Mouse (Mus musculus): ENCODE results near the gene Atp5mpl.
A peak's percentile ranks its signal among the peaks of the same experiment; 100 is the strongest.

The Atp5mpl gene

DNA sequence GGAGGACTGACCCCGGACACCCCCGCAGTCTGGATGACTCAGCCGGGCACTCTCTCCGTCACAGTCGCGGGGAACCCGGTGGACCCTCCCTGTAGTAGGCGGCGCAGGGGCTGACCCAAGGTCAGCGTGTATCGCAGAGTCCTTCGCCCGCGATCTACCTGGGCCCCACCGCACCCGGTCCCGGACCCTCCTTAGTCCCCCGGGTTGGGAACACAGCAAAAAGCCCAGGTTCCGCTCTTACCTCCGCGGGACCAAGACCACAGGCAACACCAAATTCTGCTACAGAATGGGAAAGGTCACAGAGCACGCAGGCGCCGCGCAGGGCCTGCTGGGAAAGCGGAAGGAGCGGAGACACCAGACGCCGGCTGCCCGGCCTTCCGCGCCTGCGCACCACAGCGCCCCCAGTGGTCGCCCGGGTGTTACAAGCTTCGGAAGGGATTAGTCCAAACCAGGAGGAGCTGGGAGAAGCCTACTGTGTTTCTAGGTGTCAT is at the start of gene Atp5mpl:
Atp5mpl (minus strand) TSS at position 295 of the 491 bp plus-strand sequence.
- peak; percentile 97 to 98 for DNase-seq

DNA sequence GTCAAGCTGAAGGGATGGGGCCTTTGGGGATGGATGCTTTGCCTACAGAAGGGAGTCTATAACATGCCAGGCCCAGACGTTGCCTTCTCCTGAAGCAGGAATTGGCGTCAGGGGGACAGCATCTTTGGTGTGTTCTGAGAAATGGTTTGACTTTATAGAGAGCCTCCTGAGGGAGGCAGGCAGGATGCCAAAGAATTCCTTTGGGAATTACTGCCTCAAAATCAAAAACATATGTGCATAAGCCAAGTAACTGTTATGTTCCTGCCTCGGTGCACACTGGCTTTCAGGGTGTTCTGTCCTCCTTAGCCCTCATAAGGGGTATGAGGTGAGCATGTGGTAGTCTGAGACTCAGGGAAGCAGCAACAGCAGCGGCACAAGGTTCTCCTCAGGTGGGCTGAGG is 49.6 kb upstream of the Atp5mpl start:
- DNase-seq = no peak

DNA sequence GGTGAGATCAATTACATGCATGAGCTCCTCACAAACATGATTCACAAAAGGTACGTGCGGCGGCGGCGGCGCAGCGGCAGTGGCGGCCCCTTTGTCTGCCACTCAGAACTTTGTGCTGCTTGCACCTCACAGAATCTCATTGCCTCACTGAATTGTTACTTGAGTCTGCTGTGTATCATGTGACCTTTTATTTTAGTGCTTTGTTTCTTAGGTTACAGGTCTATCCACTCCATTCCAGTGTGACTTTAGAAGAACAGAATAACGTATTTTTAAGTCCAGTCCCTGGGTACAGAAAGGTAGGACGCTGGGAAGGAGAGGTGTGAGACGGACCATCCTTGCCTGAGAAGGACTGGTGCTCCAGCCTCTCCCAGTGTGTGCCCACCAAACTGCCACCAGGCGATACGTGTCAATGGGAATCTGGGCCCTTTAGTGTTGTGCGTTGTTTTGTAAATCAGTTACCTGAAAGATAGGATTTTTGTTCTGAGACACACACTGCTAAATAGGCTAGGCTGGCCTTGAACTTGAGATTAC is 46.6 kb upstream of the Atp5mpl start:
- DNase-seq = no peak

DNA sequence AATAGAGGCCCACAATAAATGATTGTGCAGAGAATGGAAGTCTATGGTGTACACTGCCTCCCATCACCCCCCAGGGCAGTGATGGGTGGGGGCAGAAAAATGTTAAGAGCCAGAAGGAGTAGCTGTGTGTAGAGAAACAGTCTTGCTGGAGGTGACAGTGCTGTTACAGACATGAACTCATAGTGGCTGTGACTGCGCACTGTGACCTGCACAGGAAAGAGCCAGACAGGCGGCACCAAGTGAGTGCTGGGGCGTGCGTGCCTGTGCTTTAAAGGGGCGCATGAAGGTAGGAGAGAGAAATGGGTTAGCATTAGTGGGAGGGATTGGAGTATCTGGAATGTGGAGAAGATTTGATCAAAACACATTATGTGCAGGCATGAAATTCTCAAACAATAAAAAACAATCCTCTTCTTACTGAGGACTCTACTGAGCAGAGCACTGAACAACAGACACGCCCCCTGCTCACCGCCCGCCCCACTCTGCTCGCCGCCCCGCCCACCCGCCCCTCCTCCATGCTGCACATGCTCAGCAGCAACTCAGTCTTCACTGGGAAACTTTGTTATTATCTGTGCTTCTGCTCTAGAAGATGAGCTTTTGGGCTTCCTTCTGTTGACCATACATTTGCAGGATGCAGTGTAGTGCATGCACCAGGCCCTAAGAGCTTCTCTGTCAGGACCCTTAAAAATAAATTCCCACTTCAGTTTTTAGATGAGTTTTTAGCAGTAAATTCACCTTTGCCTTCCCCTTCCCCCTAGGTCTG is 45.9 kb upstream of the Atp5mpl start:
- DNase-seq = no peak

DNA sequence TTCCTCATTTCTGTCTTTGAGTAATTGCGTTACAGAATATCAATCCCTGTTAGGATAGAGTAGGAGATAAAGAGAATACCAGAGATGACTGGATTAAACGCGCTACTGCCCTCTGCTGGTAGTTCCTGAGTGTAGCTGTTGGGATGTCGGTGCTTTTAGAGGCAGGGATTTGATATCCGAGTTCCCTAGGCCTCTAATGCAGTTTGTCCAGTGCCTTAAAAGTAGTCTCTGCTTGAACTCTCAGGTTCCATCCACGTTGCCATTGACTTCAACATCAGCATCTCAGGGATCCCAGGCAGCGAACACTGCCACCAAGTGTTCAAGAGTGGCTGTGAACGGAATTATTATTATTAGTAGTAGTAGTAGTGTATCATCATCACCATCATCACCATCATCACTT is 34.4 kb upstream of the Atp5mpl start:
- DNase-seq = peak; percentile 61 to 66

DNA sequence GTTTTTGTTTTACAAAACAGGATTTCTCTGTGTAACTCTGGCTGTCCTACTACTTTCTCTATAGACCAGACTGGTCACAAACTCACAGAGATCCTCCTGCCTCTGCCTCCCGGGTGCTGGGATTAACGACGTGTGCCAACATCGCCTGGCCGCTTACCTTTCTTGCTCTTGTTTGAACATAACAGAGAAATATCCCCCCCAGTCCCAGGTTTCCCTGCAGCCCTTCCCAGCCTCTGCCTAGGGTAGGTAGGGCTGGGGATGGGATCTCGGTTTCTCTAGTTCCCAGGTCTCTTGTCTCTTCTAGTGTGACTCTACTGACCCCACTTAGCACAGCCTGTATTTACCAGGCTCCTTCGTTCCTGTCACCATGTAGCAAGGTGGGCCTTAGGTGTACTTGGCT is 33.0 kb upstream of the Atp5mpl start:
- DNase-seq = no peak

DNA sequence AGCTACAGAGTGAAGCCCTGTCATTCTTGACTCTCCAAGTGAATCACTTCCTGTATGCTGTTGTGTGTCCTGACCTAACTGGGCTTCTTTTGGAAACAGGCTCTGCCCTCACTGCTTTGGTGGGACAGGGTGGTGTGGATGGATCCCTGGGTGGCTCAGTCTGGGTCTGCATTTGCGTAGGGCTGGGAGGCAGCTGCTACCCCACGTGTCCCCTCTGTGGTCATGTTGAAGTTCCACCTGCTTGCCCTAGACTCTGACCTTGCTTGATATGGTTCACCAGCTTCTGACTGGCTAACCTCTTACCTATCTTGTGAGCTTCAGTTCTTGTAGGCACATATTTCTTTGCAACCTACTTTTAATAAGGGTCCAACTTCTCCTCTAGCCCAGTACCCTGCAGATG is 28.4 kb upstream of the Atp5mpl start:
- no peak for DNase-seq

DNA sequence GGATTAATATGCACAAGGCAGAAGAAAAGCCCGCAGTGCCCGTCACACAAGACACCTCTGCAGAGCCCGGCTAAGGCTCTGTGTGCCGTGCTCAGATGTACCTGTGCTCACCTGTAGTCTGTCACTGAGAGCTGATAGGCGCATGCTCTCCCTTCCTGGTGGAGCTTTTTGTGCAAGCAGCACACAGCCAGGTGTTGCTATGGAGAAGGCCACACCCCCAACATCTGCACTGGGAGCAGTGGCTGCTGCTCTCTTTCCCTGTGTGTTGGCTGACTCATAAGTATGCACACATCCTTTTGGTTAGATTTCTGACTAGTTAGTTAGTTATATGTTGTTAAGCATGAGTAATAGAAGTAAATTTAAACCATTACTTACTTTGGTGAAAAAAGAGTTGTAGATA is 25.8 kb upstream of the Atp5mpl start:
- DNase-seq = no peak

DNA sequence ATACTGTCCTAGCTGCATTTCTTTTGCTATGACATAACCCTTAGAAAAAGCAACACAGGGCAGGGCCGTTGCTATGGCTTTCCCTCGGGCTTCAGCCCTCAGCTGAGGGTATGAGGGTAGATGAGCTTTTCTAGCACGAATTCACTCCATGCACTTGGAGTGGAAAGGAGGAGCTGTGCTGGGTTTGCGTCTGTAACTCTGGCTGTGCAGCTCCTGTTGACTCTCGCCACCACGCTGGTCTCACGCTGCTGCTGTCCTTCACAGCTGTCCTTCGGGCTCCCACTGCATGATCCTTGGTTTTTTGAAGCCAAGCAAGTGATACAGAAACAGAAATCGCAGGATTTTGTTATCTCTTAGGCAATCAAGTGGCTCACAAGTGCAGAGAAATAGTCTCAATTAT is 20.0 kb upstream of the Atp5mpl start:
- DNase-seq = no peak

DNA sequence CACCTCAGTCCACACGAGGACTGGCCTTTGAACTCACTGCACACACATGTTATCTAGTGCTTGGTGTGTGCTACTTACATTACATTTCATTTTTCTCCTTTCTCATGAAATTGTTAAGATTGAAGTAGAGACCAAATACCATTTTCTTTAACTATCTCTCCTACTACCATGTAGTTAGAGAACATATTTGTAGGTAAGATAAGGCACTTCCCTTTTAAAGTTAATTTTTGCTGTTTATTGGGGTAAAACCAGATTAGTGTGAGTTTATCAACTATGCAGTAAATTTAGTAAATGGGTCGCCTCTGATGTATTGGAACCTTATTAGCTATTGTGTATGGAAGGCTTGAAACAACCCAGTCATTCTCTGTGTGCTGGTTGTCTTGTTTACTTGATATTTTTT is 16.4 kb upstream of the Atp5mpl start:
- no peak for DNase-seq

DNA sequence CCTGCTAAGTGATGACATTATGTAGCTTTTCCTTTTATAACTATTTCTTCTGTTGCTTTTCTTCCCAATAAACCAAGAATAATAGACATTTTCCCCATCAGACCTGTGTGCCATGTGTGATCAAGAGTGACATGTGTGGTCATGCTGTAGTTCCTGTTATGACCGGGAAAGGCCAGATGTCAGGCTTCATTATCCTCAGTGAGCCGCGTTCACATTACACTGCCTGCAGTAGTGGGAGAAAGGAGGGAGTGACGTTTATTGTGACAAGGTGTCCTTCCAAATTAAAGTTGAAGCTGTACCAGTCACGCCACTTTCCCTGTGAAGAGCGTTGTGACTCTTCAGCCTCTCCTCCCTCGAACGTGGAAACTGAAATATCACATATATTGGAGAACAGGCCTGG is 15.1 kb upstream of the Atp5mpl start:
- no peak for DNase-seq

DNA sequence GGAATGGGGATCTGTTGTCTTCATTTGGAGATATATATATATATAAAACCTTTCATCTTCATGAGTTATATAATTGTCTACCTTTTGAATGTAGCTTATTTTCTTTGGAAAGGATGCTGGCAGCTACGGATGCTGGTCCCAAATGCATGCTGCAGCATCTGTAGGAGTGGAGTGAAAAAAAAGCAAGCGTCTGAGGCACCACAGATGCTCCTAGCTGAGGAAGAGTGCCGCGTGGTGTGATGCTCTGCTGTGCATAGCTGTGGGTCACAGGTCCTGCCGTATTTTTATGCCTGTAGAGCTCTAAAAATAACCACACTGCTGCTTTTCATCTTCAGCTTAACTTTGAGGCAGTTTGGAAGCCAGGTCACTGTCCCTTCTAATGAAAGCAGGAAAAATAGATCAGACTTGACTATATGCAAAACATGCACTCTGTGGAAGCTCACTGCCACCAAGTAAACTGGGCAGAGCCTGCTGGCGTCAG is 14.2 kb upstream of the Atp5mpl start, which contains the start of gene Rd3l:
Rd3l (minus strand) TSS at position 431 of the 481 bp plus-strand sequence.
- no peak for DNase-seq

DNA sequence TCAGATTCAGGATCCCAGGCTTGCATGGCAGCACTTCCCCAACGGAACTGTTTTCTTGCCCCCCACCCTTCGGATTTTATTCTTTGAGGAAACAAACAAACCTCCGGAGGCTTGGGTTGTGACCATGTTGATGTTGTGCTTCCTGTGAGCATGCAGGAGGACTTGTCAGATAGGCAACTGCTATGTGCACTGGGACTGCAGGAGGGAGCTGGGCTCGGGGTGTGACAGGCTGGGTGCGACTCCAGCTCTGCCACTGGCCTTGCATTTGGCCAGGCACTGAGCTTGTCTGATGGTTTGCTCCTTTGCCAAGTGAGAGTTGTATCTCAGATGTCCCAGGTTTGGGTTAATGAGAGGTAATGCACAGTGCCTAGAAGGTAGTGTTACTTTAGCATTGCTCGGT is 11.5 kb upstream of the Atp5mpl start:
- no peak for DNase-seq

DNA sequence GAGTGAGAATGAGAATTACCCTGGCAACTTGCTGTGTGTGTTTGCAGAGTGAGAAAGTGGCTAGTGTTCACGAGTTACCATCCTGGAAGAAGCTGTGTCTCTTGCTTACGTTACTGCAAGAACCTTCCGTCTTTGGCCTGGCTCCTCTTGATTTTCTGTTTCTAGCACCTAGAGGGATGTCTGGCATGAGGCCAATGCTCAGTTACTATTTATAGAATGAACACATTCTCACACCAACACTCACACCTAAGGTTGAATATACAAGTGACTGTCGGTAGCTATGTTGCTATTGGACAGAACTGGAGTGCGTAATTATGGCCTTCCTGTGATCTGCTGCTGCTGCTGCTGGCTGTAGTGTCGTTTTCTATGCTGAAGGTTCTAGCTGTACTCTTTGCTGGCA is 10.4 kb upstream of the Atp5mpl start:
- DNase-seq = no peak

DNA sequence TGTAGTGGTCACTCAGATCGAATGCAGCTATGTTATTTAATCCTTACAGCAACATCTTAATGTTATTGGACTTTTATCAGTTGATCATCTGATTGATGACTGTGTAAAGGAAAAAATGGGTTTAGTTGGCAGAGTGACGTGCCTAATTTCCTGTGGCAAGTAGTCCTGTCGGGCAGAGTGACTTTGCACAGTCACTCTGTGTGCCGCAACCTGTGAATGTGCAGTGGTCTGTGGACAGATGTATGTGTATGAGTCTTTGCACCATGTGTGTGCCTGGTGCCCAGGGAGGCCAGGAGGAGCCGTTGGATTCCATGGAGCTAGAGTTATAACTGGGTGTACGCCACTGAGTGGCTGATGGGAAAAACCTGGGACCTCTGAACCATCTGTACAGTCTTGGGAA is 7.8 kb upstream of the Atp5mpl start:
- DNase-seq = no peak

DNA sequence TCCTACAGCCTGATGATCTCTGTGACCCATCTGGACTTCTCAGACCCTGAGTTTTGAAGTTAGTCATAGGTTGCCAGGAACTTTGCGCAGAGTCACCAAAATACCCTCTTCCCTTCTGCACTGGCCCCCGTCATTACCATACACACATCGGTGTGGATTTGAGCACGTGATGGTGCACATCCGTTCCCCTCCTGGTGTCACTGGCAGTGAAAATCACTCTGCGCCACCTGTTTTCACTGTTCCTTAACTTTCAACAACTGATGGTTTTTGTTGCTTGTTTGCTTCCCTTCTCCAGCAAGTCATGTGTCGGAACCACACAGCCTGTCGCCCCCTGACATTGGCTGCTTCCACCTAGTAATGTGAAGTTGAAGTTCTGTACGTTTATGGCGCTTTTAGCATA is 5.7 kb upstream of the Atp5mpl start:
- no peak for DNase-seq

DNA sequence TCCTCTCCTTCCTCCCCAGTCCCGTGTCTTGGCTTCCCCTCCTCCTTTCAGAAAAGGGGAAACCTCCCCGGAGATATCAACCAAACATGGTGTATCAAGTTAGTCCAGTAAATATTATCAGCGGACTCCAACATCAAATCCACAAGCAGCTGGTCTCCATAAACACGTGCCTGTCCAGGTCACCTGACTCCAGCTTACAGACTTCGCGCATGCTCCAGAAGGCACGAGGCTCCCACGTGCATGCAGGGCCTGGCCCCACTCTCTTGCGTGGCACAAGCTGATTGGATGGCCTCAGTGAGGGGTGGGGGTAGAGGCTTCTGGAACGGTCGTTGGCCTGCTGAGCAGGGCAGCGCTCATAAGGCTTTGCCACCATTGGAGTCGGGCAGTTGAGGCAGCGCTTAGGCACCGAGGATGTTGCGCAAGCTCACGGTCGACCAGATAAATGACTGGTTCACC is 4.5 kb upstream of the Atp5mpl start, which contains the start of gene Tdrd9:
Tdrd9 (plus strand) TSS at position 329 of the 456 bp plus-strand sequence.
- DNase-seq = no peak

DNA sequence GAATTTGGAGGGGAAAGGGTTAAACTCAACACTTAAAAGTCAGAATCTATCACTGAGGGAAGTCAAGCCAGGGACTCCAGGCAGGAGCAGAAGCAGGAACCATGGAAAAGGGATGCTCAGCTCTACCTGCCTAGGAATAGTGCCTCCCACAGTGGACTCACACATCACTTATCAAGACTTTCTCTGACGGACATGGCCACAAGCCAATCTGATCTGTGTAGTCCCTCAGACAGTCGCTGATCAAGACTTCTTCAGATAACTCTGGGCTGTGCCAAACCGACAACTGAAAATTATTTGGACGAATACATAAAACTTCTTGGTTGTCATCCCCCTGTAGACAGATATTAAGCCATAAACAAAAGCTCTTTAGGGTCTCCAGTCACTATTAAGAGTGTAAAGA is 3.3 kb upstream of the Atp5mpl start:
- no peak for DNase-seq

DNA sequence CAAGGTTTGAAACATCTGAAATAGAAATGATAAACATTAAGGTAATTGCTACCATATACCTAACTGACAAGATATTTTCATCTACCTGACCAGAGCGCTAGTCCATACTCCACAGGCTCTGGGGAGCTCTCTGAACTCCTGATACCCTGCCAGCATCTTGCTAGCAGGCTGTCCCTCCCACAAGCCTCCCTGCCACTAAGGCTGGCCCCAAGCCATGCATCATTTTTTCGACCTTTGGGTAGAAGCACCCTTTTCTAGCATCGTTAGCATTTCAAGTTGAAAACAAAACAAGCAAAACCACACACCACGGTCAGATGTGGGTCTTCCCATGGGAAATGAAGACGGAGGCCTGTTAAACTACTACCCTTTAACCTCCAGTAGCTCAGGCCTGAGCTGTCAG is 3.4 kb downstream of the Atp5mpl start:
- no peak for DNase-seq

DNA sequence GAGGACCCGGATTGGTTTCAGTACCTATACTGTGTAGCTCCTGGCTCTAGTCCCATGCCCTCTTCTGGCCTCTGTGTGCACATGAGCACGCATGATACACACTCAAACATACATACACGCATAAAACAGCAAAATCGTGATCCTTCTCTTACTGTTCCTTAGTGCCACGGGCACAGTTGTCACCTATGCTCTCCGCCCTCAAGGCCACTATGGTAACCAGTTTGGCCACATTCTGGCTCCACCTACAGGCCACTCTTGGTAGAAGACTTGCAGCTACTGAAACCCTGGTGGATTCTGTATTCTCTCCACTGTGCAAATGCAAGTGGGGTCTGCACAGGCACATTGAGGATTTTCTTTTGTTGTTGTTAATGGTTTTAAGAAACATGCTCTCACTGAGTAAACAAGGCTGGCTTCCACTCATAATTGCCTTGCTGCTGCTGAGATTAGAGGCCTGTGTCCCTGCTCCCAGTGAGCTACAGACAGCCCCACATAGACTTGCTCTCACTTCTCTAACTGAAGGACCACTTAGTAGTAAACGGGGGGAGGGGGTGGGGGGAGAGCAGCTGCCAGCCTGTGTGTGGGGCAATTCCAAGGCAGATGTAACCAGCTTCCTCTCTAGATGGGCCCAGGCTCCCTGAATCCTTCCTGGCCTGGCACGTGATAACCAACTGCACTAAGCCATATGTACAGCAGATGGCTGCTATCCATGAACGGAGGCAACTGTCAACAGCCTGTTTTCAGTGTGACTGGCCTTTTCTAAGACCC is 8.5 kb downstream of the Atp5mpl start:
- peak; percentile 74 to 77 for DNase-seq

DNA sequence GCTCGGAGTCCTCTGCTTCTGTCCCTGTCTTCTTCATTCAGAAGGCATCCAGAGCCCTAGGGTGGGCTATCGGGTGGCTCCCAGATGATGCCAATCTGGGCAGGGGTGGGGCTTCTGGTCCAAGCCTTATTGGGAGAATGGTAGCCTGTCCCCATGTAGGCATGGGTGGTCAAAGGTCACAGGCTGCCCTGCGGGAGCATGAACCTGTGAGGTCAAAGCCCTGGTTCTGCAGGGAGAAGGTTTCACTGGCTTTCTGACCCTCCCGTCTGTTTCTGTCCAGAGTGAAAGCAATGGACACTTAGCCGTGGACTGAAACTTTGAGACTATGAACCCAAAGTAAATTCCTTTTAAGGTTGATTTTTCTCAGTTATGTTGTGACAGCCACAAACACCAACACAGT is 10.6 kb downstream of the Atp5mpl start:
- DNase-seq = no peak

DNA sequence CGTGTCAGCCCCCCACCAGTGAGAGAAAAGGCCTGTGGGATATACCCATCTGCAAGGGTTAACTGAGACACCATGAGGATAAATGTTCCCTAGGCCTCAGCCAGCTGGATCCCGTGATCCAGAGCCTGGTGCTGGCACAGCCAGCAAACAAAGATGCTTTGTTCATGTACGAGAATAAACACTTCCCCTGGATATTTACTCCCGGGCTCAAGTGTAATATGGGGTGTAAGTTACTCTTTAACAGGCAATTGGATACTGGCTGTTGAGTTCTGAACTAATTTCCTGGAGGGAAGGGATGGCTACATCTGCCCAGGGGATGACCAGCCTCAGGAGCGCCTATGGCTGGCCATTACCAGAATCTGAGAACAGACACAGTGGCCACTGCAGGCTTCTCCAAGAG is 15.1 kb downstream of the Atp5mpl start:
- no peak for DNase-seq

DNA sequence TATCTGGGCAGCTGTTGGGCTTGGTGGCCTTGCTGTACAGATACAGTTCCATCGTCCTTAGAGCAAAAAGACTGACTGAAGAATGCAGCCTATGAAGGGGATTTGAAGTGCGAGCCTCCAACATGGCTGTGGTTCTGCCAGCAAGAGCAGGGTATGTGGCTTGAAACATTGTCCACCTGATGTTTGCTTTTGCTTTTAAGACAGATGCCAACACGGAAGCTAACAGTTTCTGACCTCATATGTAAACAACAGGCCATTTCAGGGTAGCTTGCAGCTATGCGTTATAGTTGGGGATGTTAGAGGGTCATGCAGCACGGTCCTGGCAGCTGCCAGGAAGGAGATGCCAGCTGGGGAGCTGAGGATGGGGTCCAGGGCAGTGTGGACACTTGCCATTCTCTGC is 16.3 kb downstream of the Atp5mpl start:
- no peak for DNase-seq

DNA sequence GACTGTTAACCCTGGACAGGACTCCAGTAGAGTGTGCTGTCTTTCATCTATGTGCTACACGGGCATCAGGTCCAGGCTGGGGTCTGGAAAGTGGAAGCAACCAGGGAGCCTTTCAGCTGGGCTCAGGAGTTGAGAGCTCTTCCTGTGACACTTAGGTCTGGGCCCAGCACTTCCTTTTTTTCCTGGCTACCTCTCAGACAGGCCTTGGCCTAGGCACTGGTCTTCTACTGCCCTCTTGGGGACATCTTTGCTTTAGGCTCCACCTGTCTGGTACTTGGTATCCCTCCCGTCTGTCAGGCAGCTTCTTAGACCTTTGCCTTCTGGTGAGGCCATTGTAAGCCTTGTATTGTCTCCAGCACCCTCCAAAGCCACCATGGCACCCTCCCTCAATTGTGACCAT is 20.1 kb downstream of the Atp5mpl start:
- DNase-seq = peak; percentile 78 to 82

Measured in B cell, adult 2 months (primary cell).